Mouse (Mus musculus) monocyte, adult 59 days (primary cell): Measurements from ENCODE around the gene Gm15114. TPM values are rescaled to one million over a fixed set of nuclear protein-coding genes. Genes with fewer than 3 reads are reported as not detected.

Source experiments
- total RNA-seq, 2 experiments: library from RNA; stranded (reverse); gene quantifications; one replicate each; pipeline ENCODE4 v1.2.4; 2023

Gm15114 gene
- not detected for total RNA-seq

GRCm38 (mm10) chrX:148488649-148489048 is at the start of gene Gm15114:
Gene Gm15114 (plus strand): TSS chrX:148488949.

Other genes with a start within 250 kb of the Gm15114 start
- gene Gm8334, start 126.2 kb downstream of the Gm15114 start, total RNA-seq: not detected
- not detected for gene Gm15127, start 174.6 kb downstream of the Gm15114 start, total RNA-seq